ENCODE assay signal across 16 mouse cellular contexts in the genomic region with DNA sequence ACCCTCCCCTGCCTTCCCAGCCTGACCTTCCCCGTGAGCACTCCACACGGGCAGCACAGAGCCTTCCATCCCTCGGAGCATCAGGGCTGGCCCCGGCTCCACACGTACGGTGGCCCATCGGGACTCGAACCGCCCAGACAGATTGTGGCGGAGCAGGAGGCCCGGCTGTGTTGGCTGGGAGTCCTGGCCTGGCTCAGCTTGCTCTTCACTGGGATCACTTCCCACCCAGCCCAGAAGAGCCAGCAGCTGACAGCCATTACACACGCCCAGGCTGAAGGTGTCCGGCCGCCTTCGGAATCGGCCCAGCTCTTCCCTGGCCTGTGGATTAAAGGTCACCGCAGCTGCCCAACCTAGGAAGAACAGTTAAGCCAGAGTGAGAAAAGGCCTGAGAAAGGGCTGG. TPM values are rescaled to one million over a fixed set of nuclear protein-coding genes. Genes with fewer than 3 reads are reported as not detected.
A peak's percentile ranks its signal among the peaks of the same experiment; 100 is the strongest.
DNase-seq lines count a peak whose midpoint lies in the region; ATAC-seq and TF ChIP-seq lines count a peak whose summit lies in the region.
"Had no signal": no experiment of that assay in that cellular context is flagged by ENCODE, and none has a peak within 500 bp of the region (broad histone marks: within the 10 kb centered on the region; RNA-seq: fewer than 3 reads in every experiment).

No protein-coding gene starts in this region.

- no peaks in the 10 kb centered on the region for H3K4me1 ChIP-seq in stomach, postnatal 0 days (replicated peaks; ENCODE audit: control insufficient read depth, insufficient read depth)
- no peaks in the 10 kb centered on the region for H3K4me1 ChIP-seq in midbrain, embryonic 10.5 days
- H3K4me1 ChIP-seq: limb, embryonic 10.5 days; megakaryocyte, embryonic 14.5 days had no signal

- DNase-seq in left cerebral cortex, postnatal 4 days, result peak; percentile 45
- no peak for DNase-seq in left cerebral cortex, adult 11 months (ENCODE audit: low spot score)
- peak; percentile 85 for DNase-seq in cerebellum, adult 9-11 months
- DNase-seq in gastrocnemius, postnatal 25 days, result peak; percentile 78
- no peak for DNase-seq in yolk sac, embryonic 10.5 days (ENCODE audit: low spot score)
- DNase-seq in stomach, postnatal 0 days (ENCODE audit: low spot score), result no peak
- no peak for DNase-seq in midbrain, embryonic 10.5 days (ENCODE audit: low spot score)
- DNase-seq: kidney, postnatal 10 days; right cerebral cortex, adult 18-20 months; thymus, adult 2 months had no signal

- H3K9me3 ChIP-seq in stomach, postnatal 0 days (ENCODE audit: control insufficient read depth, low read length), result no peaks in the 10 kb centered on the region
- no peaks in the 10 kb centered on the region for H3K9me3 ChIP-seq in midbrain, embryonic 10.5 days (replicated peaks)
- H3K9me3 ChIP-seq: limb, embryonic 10.5 days; megakaryocyte, embryonic 14.5 days had no signal

- no peak overlapping the region for H3K27ac ChIP-seq in stomach, postnatal 0 days (replicated peaks)
- no peak overlapping the region for H3K27ac ChIP-seq in midbrain, embryonic 10.5 days (replicated peaks)
- H3K27ac ChIP-seq: limb, embryonic 10.5 days; liver, embryonic 14.5 days had no signal

- intact Hi-C loops in left cerebral cortex, postnatal 4 days (cut with DNase I), result no loop called here

- ATAC-seq in cerebellum, adult (ENCODE audit: insufficient number of reproducible peaks, low FRiP score, low TSS enrichment), result peak; percentile 49; the same call in 1 of the 2 replicates
- ATAC-seq in stomach, postnatal 0 days (ENCODE audit: low FRiP score, low TSS enrichment), result no peak
- ATAC-seq: activated CD4-positive, CD25-positive, alpha-beta regulatory T cell, adult 4 months had no signal

- no peak overlapping the region for H3K4me3 ChIP-seq in stomach, postnatal 0 days (ENCODE audit: low read depth, low read length)
- H3K4me3 ChIP-seq in midbrain, embryonic 10.5 days, result no peak overlapping the region
- H3K4me3 ChIP-seq: limb, embryonic 10.5 days; megakaryocyte, embryonic 14.5 days had no signal

- no peak for TF ChIP-seq EP300 in stomach, postnatal 0 days (optimal IDR thresholded peaks at IDR 0.05)

- H3K4me2 ChIP-seq in stomach, postnatal 0 days (replicated peaks; ENCODE audit: low read depth), result no peak overlapping the region
- H3K4me2 ChIP-seq: heart, embryonic 11.5 days had no signal

- 84% methylated on average over 17 of the region's 17 CpGs for WGBS in stomach, postnatal 0 days
- WGBS in midbrain, embryonic 10.5 days, result 93% methylated on average over 17 of the region's 17 CpGs

- H3K9ac ChIP-seq in stomach, postnatal 0 days (ENCODE audit: low read length), result no peak overlapping the region
- H3K9ac ChIP-seq: liver, embryonic 14.5 days had no signal

- peaks cover 25% of the 10 kb centered on the region for H3K36me3 ChIP-seq in stomach, postnatal 0 days (ENCODE audit: control insufficient read depth, insufficient read depth, low read length)
- peaks cover 79% of the 10 kb centered on the region for H3K36me3 ChIP-seq in midbrain, embryonic 10.5 days

- H3K27me3 ChIP-seq in stomach, postnatal 0 days (ENCODE audit: control insufficient read depth, insufficient read depth, low read length), result no peaks in the 10 kb centered on the region
- H3K27me3 ChIP-seq in midbrain, embryonic 10.5 days (ENCODE audit: low read depth, poor library complexity, severe bottlenecking), result no peaks in the 10 kb centered on the region
- H3K27me3 ChIP-seq: megakaryocyte, embryonic 14.5 days had no signal

- TF ChIP-seq CTCF in stomach, postnatal 0 days (IDR thresholded peaks at IDR 0.05; ENCODE audit: low read depth), result no peak

RNA-seq across cellular contexts. Expression of a gene that starts 13.4 kb away (rescaled TPM):
- total RNA-seq in left cerebral cortex, postnatal 4 days (2021), result 10 to 100 TPM; 16.4 to 23.8 TPM
- total RNA-seq in gastrocnemius, postnatal 25 days (2021), result 10 to 100 TPM; 59.6 to 60.4 TPM
- 34.8 and 35.1 TPM in 2 replicates for polyA plus RNA-seq in stomach, postnatal 0 days (2015; fragmentation: Nextera tagmentation; extraction: Ambion mirVana)
- 68.4 and 84.6 TPM in 2 replicates for polyA plus RNA-seq in midbrain, embryonic 10.5 days (2016; fragmentation: Nextera tagmentation; extraction: Ambion mirVana)

RNA-seq across cellular contexts. Expression of a gene that starts 19.9 kb away (rescaled TPM):
- total RNA-seq in left cerebral cortex, postnatal 4 days (2021), result 10 to 100 TPM; 35.3 to 36.6 TPM
- total RNA-seq in gastrocnemius, postnatal 25 days (2021), result 1 to 10 TPM; 6.7 to 7.0 TPM
- polyA plus RNA-seq in stomach, postnatal 0 days (2015; fragmentation: Nextera tagmentation; extraction: Ambion mirVana), result 7.4 and 8.0 TPM in 2 replicates
- polyA plus RNA-seq in midbrain, embryonic 10.5 days (2016; fragmentation: Nextera tagmentation; extraction: Ambion mirVana), result 57.8 and 59.2 TPM in 2 replicates

RNA-seq across cellular contexts. Expression of a gene that starts 20.4 kb away (rescaled TPM):
- total RNA-seq in left cerebral cortex, postnatal 4 days (2021), result 1 to 10 TPM; 1.1 to 2.0 TPM
- total RNA-seq in gastrocnemius, postnatal 25 days (2021), result 1 to 10 TPM; 3.8 to 4.6 TPM
- polyA plus RNA-seq in stomach, postnatal 0 days (2015; fragmentation: Nextera tagmentation; extraction: Ambion mirVana), result 4.9 and 5.8 TPM in 2 replicates
- polyA plus RNA-seq in midbrain, embryonic 10.5 days (2016; fragmentation: Nextera tagmentation; extraction: Ambion mirVana), result 2.0 and 2.1 TPM in 2 replicates

RNA-seq across cellular contexts. Expression of a gene that starts 27.4 kb away (rescaled TPM):
- 10 to 100 TPM; 60.8 to 64.7 TPM for total RNA-seq in left cerebral cortex, postnatal 4 days (2021)
- total RNA-seq in gastrocnemius, postnatal 25 days (2021), result 10 to 100 TPM in 1 of 2 experiments, 1 to 10 TPM in 1; 8.9 to 10.9 TPM
- 11.1 and 11.5 TPM in 2 replicates for polyA plus RNA-seq in stomach, postnatal 0 days (2015; fragmentation: Nextera tagmentation; extraction: Ambion mirVana)
- polyA plus RNA-seq in midbrain, embryonic 10.5 days (2016; fragmentation: Nextera tagmentation; extraction: Ambion mirVana), result 82.4 and 85.6 TPM in 2 replicates

RNA-seq across cellular contexts. Expression of a gene that starts 31.1 kb away (rescaled TPM):
- 10 to 100 TPM; 17.6 to 19.9 TPM for total RNA-seq in left cerebral cortex, postnatal 4 days (2021)
- 1 to 10 TPM; 8.4 to 9.6 TPM for total RNA-seq in gastrocnemius, postnatal 25 days (2021)
- 2.8 and 3.0 TPM in 2 replicates for polyA plus RNA-seq in stomach, postnatal 0 days (2015; fragmentation: Nextera tagmentation; extraction: Ambion mirVana)
- 6.4 and 6.6 TPM in 2 replicates for polyA plus RNA-seq in midbrain, embryonic 10.5 days (2016; fragmentation: Nextera tagmentation; extraction: Ambion mirVana)

Comparison
In these comparisons a context has a peak if more than half of its experiments do, and no peak if none do; other contexts are left out.
1. DNase-seq: peak in left cerebral cortex, postnatal 4 days (single experiment), cerebellum, adult 9-11 months (single experiment) and gastrocnemius, postnatal 25 days (single experiment); none in left cerebral cortex, adult 11 months (single experiment), yolk sac, embryonic 10.5 days (single experiment), stomach, postnatal 0 days (single experiment) and midbrain, embryonic 10.5 days (single experiment).
2. RNA of a gene that starts 19.9 kb away (total RNA-seq): 35.3 to 36.6 TPM in left cerebral cortex, postnatal 4 days; 6.7 to 7.0 TPM in gastrocnemius, postnatal 25 days; every median in the first group is over 4 times any median in the second.